Mouse (Mus musculus) heart, adult 2 months (tissue): ENCODE measurements at regions not wholly inside any gene's neighbourhood (a gene's known extent, or its start where the extent isn't known, plus 50 kb on each side); places are given as distances from the start of the nearest gene placed in this dataset.

ENCODE experiments used
- DNase-seq, 2 experiments: peaks; one replicate each; pipeline ENCODE4 v3.0.0; 2021
- H3K27ac ChIP-seq: fragments of 200-600 bp; 2 replicates; pipeline ENCODE4 v1.8.1; 2022
- H3K27me3 ChIP-seq: fragments of 200-500 bp; 2 replicates; pipeline ENCODE4 v1.6.1; 2012; ENCODE audit warnings: mild to moderate bottlenecking, low read length, inconsistent platforms, mixed read lengths; ENCODE audit not compliant: control insufficient read depth, insufficient read depth
- H3K36me3 ChIP-seq: fragments of 200-500 bp; 2 replicates; pipeline ENCODE4 v1.6.1; 2012; ENCODE audit warnings: low read length, inconsistent platforms; ENCODE audit not compliant: control insufficient read depth, insufficient read depth
- H3K4me1 ChIP-seq: fragments of 200-500 bp; 2 replicates; pipeline ENCODE4 v1.6.1; 2011; ENCODE audit warnings: low read length; ENCODE audit not compliant: control insufficient read depth, insufficient read depth
- H3K4me3 ChIP-seq: fragments of 200-600 bp; 2 replicates; pipeline ENCODE4 v1.8.1; 2022
- H3K79me2 ChIP-seq: fragments of 200-500 bp; replicated peaks from 2 replicates; pipeline ENCODE4 v1.6.1; 2012; ENCODE audit warnings: mild to moderate bottlenecking, inconsistent platforms, low read length, moderate library complexity, mixed read lengths; ENCODE audit not compliant: control insufficient read depth, insufficient read depth
- H3K9ac ChIP-seq: fragments of 200-500 bp; 2 replicates; pipeline ENCODE4 v1.6.1; 2012; ENCODE audit warnings: low read depth, mild to moderate bottlenecking, control low read depth, inconsistent platforms, low read length, mixed read lengths
- CTCF ChIP-seq: fragments of 200-600 bp; IDR thresholded peaks from 2 replicates; pipeline ENCODE4 v1.8.1; 2022; ENCODE audit warnings: antibody characterized with exemption, mild to moderate bottlenecking, moderate library complexity
- EP300 ChIP-seq: fragments of 200-500 bp; IDR thresholded peaks from 2 replicates; pipeline ENCODE4 v1.6.1; 2011; ENCODE audit warnings: low read depth, low read length, control low read depth; ENCODE audit not compliant: insufficient read depth
- POLR2A ChIP-seq: fragments of 200-500 bp; IDR thresholded peaks from 2 replicates; pipeline ENCODE4 v1.6.1; 2011; ENCODE audit warnings: mild to moderate bottlenecking, low read depth, low read length, control low read depth; ENCODE audit not compliant: insufficient read depth
- WGBS: fragments of 180-500 bp; shearing (Covaris S2); methylation state at CpG from one replicate; pipeline ENCODE4 v1.1.7; 2018; 5-methylcytosine and 5-hydroxymethylcytosine counted together
- intact Hi-C: fragments of 180-260 bp; cut with DNase I; formaldehyde crosslinking; loops from one replicate; pipeline ENCODE4 v1.15.1; 2025

DNA sequence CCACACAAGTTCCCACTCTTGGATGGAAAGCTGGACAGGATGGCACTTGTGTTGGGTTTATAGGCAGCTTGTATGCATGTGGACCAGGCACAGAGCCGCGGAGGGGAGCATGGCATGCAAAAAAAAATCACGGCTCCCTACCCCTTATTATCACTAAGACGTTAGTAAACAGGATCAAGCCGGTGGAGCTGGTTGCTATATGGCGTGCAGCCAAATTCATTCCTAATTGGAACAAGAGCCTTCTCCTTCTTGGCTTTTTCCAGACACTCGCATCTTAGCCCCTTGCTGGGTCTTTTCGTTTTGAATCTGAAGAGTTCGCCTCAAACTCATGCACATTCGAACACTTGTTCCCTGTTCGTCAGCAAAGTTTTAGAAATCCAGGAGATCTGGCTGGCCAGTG lies 211.0 kb downstream of the Rplp1 start:
- no peak for DNase-seq
- TF ChIP-seq POLR2A (no peak), EP300 (no peak), CTCF (no peak)
- H3K27me3 ChIP-seq: no peaks in the 10 kb centered on the region
- intact Hi-C loops: no loop called here
- H3K9ac ChIP-seq: no peak overlapping the region
- no peaks in the 10 kb centered on the region for H3K36me3 ChIP-seq
- H3K27ac ChIP-seq: no peak overlapping the region
- H3K4me1 ChIP-seq: no peaks in the 10 kb centered on the region
- H3K79me2 ChIP-seq: no peaks in the 10 kb centered on the region
- H3K4me3 ChIP-seq: no peak overlapping the region
- 56% methylated on average over 11 of the region's 11 CpGs for WGBS

DNA sequence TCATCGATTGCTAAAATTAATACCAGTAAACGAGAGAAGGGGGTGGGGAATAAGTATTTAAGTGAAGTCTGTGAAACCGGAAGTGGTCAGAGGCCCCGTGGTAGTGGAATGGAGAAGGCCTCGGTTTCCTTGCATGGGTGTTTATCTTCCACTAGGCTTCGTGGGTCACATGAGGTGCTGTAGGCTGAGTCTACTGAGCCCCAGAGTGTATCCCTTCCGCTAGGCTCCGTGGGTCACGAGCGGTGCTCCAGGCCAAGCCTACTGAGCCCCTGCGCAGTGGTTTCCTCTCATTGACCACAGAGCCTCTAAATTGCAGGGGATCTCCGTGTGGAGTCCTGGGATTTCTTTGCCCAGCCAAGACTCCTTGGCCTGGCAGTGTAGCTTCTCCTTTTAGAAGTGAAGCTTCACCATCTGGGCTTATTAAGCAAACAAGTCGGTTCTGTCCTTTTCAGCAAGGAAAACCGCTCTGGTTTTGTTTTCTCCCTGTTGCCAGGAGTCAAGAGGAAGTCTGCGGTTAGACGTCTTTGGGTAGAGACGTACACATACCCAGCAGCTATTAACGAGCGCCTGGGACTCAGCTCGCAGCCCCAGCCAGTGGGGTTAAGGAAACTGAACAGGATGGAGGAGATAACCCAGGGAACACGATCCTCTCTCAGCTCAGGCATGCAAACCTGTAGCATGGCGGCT lies 211.9 kb downstream of the Rplp1 start:
- no peak overlapping the region for H3K27ac ChIP-seq
- H3K9ac ChIP-seq: no peak overlapping the region
- peak; percentile 36 to 73 for DNase-seq
- 66% methylated on average over 22 of the region's 22 CpGs for WGBS
- no peak overlapping the region for H3K4me3 ChIP-seq
- intact Hi-C loops: no loop called here
- TF ChIP-seq EP300 (no peak), POLR2A (no peak), CTCF (no peak)
- H3K36me3 ChIP-seq: no peaks in the 10 kb centered on the region
- no peaks in the 10 kb centered on the region for H3K79me2 ChIP-seq
- H3K27me3 ChIP-seq: no peaks in the 10 kb centered on the region; the same call in 1 of the 2 replicates
- no peaks in the 10 kb centered on the region; the same call in 1 of the 2 replicates for H3K4me1 ChIP-seq

DNA sequence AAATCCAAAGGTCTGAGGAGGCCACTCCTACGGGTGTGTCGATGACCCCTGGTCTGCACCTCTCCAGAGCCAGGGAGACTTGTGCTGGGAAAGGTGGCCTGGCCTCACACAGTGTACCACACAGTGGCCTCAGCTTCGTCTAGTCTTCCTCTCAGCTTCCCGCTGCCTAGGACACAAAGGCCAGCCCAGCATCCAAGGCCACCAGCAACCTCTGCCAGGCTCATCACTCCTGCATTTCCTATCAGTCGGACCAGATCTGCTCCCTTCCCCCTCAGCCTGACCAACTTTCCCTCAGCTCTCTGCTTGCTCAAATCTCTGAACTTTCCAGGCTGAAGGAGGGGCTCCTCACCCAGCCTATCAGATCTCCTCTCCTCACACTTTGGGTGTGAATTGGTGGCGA lies 213.8 kb downstream of the Rplp1 start:
- Histone ChIP-seq H3K4me3 (no peak overlapping the region), H3K4me1 (no peaks in the 10 kb centered on the region; the same call in 1 of the 2 replicates), H3K79me2 (no peaks in the 10 kb centered on the region), H3K27ac (no peak overlapping the region), H3K9ac (no peak overlapping the region), H3K27me3 (no peaks in the 10 kb centered on the region; the same call in 1 of the 2 replicates), H3K36me3 (no peaks in the 10 kb centered on the region)
- 78% methylated on average over 6 of the region's 6 CpGs for WGBS
- intact Hi-C loops: no loop called here
- TF ChIP-seq EP300: no peak
- no peak for TF ChIP-seq CTCF
- no peak for TF ChIP-seq POLR2A
- DNase-seq: no peak

DNA sequence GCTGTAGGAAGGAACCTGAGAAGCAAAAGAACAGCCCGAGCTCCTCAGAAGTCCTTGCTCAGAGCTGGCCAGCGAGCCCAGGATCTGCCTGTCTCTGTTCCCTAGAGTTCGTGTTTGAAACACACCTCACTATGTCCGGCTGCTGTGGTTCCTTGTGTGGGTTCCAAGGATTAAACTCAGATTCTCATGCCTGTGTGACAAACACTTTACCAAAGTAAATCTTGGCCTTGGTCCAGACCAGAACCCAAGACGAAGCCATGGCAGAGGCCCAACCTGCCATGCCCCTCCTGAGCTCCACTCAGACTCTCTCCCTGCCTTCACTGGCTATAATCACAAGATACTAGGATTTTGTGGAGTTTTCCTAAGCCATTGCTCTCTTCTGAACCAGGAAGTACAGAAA lies 214.7 kb downstream of the Rplp1 start:
- no peak for DNase-seq
- H3K4me3 ChIP-seq: no peak overlapping the region
- H3K4me1 ChIP-seq: no peaks in the 10 kb centered on the region; the same call in 1 of the 2 replicates
- no peak for TF ChIP-seq EP300
- H3K27me3 ChIP-seq: no peaks in the 10 kb centered on the region; the same call in 1 of the 2 replicates
- intact Hi-C loops: loop anchor here (2.0 to 10.0 kb wide), 5 partner anchors 145 to 653 kb away; partner anchors contain the start of gene Tle3
- WGBS: 76% methylated on average over 5 of the region's 5 CpGs
- H3K79me2 ChIP-seq: no peaks in the 10 kb centered on the region
- no peaks in the 10 kb centered on the region for H3K36me3 ChIP-seq
- no peak overlapping the region for H3K9ac ChIP-seq
- H3K27ac ChIP-seq: no peak overlapping the region

DNA sequence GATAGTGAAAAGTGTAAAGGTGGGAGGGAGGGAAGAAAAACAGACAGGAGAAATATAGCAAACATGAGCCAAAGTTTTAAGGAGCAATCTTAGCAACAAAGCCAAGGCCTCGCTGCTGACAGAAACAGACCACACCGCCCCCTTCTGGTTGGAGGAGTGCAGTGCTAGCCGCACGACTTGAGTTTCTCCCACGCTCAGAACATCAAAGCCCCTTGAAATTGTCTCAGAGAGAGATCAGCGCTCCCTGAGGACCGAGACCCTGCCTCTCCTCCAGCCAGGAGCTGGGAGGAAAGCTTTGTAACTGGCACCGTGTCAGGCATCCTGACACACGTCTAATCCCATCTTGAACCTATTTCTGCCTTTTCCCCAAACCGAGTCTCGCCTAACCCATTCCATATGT lies 216.4 kb downstream of the Rplp1 start:
- Histone ChIP-seq H3K27ac (no peak overlapping the region), H3K9ac (no peak overlapping the region), H3K36me3 (no peaks in the 10 kb centered on the region), H3K4me1 (no peaks in the 10 kb centered on the region; the same call in 1 of the 2 replicates), H3K27me3 (no peaks in the 10 kb centered on the region; the same call in 1 of the 2 replicates), H3K79me2 (no peaks in the 10 kb centered on the region), H3K4me3 (no peak overlapping the region)
- peak; percentile 63 to 79 for DNase-seq
- 19% methylated on average over 11 of the region's 11 CpGs for WGBS
- intact Hi-C loops: loop anchor here (1.0 to 10.0 kb wide), 6 partner anchors 143 to 651 kb away; partner anchors contain the start of gene Tle3
- TF ChIP-seq POLR2A (no peak), CTCF (peak; percentile 99), EP300 (0 out of 2 replicates have a peak, but pooled peaks have one; percentile 23)

DNA sequence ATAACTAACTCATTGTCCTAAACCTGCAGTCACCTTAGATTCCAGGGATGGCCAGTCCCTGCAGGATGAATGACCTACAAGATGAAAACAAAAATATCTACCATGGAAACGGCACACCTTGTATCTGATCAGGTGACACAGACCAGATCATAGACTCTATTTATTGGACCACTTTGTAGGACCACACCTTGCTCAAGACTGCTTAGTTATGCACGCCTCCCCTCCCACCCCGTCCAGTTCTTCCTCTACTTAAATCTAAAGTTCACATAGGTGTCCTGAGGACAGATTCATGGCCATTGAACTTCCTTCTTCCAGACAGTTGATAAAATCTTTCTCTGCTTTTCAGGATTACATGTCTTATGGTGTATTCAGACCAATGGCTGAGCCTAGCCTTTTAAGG lies 217.5 kb downstream of the Rplp1 start:
- Histone ChIP-seq H3K4me1 (no peaks in the 10 kb centered on the region; the same call in 1 of the 2 replicates), H3K79me2 (no peaks in the 10 kb centered on the region), H3K27me3 (no peaks in the 10 kb centered on the region; the same call in 1 of the 2 replicates), H3K27ac (no peak overlapping the region), H3K4me3 (no peak overlapping the region), H3K36me3 (no peaks in the 10 kb centered on the region), H3K9ac (no peak overlapping the region)
- no peak for DNase-seq
- intact Hi-C loops: loop anchor here (1.0 to 10.0 kb wide), 4 partner anchors 142 to 679 kb away; no protein-coding TSS in a partner anchor
- TF ChIP-seq POLR2A (no peak), CTCF (no peak), EP300 (no peak)
- WGBS: 92% methylated on average over 3 of the region's 3 CpGs
